Mouse (Mus musculus): ENCODE results near the gene Vps26b. TPM values are rescaled to one million over a fixed set of nuclear protein-coding genes. Genes with fewer than 3 reads are reported as not detected.

Vps26b gene
- total and polyA plus RNA-seq, 3 experiments, result 16.9 to 27.3 (median 26.7) TPM

DNA sequence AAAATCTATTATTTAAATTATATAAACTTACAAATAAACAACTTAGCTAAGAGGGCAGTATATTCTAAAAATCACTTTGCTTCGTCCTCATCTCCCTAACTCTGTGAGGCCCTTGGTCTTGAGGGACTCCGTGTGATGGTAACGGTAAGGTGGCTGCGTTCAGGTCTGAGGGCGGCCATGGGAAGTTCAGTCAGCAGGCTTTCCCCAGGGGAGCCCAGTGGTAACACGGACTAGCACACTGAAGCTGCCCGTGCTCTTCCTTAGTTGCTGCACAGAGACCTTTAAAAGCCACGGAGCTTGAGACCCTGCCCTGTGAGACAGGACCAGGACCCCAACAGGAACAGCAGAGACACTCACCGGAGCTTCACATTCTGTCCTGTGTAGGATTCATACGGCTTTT lies 10.9 kb downstream of the Vps26b start:
- intact Hi-C loops (cut with DNase I), result no loop called here
- WGBS, result 91% methylated on average over 10 of the region's 10 CpGs

DNA sequence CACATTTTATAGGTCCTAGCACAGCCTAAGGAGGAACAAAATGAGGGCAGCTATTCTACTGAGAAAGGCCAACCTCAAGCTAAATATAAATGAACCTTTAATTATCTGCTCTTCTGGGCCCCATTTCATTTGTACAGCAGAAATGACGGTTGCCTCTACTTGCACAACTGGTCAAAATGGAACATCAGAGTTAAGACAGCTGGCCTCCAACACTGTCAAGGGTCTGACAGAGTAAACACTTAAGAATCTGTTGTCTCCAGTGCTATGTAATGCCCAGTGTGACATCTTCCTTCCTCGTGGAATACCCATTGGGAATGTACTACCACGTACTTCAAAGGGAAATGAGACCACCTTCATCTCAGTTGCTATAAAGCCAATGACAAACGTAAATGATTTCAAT lies 18.3 kb downstream of the Vps26b start:
- Histone ChIP-seq H3K9ac (ENCODE audit: low read depth, low read length) (no peak overlapping the region), H3K4me3 (no peak overlapping the region), H3K79me2 (replicated peaks; ENCODE audit: control insufficient read depth, insufficient read depth, low read length) (no peaks in the 10 kb centered on the region; the same call in 1 of the 2 replicates), H3K36me3 (ENCODE audit: control insufficient read depth, insufficient read depth, low read length) (peaks cover 17% of the 10 kb centered on the region), H3K4me1 (ENCODE audit: control insufficient read depth, insufficient read depth, low read length) (peaks cover 6% of the 10 kb centered on the region), H3K27me3 (ENCODE audit: control insufficient read depth, insufficient read depth, low read length) (no peaks in the 10 kb centered on the region), H3K27ac (no peak overlapping the region)
- no peak for TF ChIP-seq POLR2A (IDR thresholded peaks at IDR 0.05; ENCODE audit: insufficient read depth, low read depth, low read length)
- TF ChIP-seq CTCF (IDR thresholded peaks at IDR 0.05), result no peak
- no peak for TF ChIP-seq EP300 (IDR thresholded peaks at IDR 0.05; ENCODE audit: insufficient read depth, low read depth, low read length)
- no peak for DNase-seq
- WGBS, result 80% methylated on average over 4 of the region's 4 CpGs
- intact Hi-C loops (cut with DNase I), result no loop called here

More for the DNA sequence above, 10.9 kb downstream of the Vps26b start:
- Histone ChIP-seq H3K27me3 (ENCODE audit: control insufficient read depth, insufficient read depth, low read length) (no peaks in the 10 kb centered on the region), H3K27ac (no peak overlapping the region), H3K9ac (ENCODE audit: low read depth, low read length) (no peak overlapping the region), H3K79me2 (replicated peaks; ENCODE audit: control insufficient read depth, insufficient read depth, low read length) (peaks cover 9% of the 10 kb centered on the region), H3K4me1 (ENCODE audit: control insufficient read depth, insufficient read depth, low read length) (peaks cover 9% of the 10 kb centered on the region), H3K4me3 (no peak overlapping the region), H3K36me3 (ENCODE audit: control insufficient read depth, insufficient read depth, low read length) (peaks cover 28% of the 10 kb centered on the region)
- DNase-seq, result no peak
- TF ChIP-seq CTCF (IDR thresholded peaks at IDR 0.05), result no peak
- no peak for TF ChIP-seq POLR2A (IDR thresholded peaks at IDR 0.05; ENCODE audit: insufficient read depth, low read depth, low read length)
- TF ChIP-seq EP300 (IDR thresholded peaks at IDR 0.05; ENCODE audit: insufficient read depth, low read depth, low read length), result no peak

DNA sequence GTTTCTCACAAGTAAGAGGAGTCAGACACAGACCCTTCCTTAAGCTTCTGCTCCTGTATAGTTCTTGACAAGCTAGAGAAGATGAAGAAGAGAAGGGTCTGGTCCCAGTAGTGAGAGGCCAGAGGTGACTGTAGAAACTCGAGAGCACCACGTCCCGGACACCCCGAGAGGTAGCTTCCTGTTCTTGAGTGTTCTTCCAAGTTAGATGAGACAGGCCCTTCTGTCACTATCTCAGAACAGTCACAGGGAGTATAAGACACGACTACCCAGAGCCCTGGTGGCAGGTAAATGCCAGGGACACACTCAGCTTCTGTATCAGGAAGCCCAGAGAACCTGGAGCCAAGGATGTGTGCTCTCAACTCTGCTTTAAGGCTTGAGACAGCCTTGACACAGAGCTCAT lies 20.6 kb downstream of the Vps26b start:
- Histone ChIP-seq H3K27me3 (ENCODE audit: control insufficient read depth, insufficient read depth, low read length) (no peaks in the 10 kb centered on the region), H3K79me2 (replicated peaks; ENCODE audit: control insufficient read depth, insufficient read depth, low read length) (no peaks in the 10 kb centered on the region), H3K27ac (no peak overlapping the region), H3K9ac (ENCODE audit: low read depth, low read length) (no peak overlapping the region), H3K36me3 (ENCODE audit: control insufficient read depth, insufficient read depth, low read length) (peaks cover 3% of the 10 kb centered on the region; the same call in 1 of the 2 replicates), H3K4me3 (no peak overlapping the region), H3K4me1 (ENCODE audit: control insufficient read depth, insufficient read depth, low read length) (peaks cover 2% of the 10 kb centered on the region)
- no peak for TF ChIP-seq CTCF (IDR thresholded peaks at IDR 0.05)
- TF ChIP-seq POLR2A (IDR thresholded peaks at IDR 0.05; ENCODE audit: insufficient read depth, low read depth, low read length), result no peak
- no peak for TF ChIP-seq EP300 (IDR thresholded peaks at IDR 0.05; ENCODE audit: insufficient read depth, low read depth, low read length)
- DNase-seq, result no peak
- WGBS, result 75% methylated on average over 5 of the region's 5 CpGs
- intact Hi-C loops (cut with DNase I), result no loop called here

DNA sequence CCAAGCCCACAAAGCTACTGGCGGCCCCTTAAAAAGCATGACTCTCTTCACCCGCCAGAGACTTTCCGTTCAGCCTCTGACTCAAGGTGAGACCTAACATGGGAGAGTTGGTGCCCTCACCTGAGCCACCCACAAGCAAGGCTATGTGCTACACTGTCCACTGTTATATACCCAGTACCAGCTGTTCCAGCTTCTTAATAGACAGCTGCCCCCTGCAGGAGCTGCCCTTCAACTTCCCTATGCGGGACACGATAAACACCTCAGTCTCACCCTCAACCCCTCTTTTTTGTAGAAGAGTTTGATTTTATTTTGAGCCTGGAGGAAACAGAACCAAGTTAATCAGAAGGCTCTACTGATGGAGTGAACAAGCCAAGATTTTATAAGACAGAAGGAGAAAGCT lies 23.0 kb downstream of the Vps26b start:
- DNase-seq, result no peak
- Histone ChIP-seq H3K4me1 (ENCODE audit: control insufficient read depth, insufficient read depth, low read length) (no peaks in the 10 kb centered on the region), H3K4me3 (no peak overlapping the region), H3K27ac (no peak overlapping the region), H3K36me3 (ENCODE audit: control insufficient read depth, insufficient read depth, low read length) (no peaks in the 10 kb centered on the region), H3K79me2 (replicated peaks; ENCODE audit: control insufficient read depth, insufficient read depth, low read length) (no peaks in the 10 kb centered on the region), H3K9ac (ENCODE audit: low read depth, low read length) (no peak overlapping the region), H3K27me3 (ENCODE audit: control insufficient read depth, insufficient read depth, low read length) (no peaks in the 10 kb centered on the region)
- intact Hi-C loops (cut with DNase I), result no loop called here
- 92% methylated on average over 5 of the region's 5 CpGs for WGBS
- TF ChIP-seq EP300 (IDR thresholded peaks at IDR 0.05; ENCODE audit: insufficient read depth, low read depth, low read length) (no peak), CTCF (IDR thresholded peaks at IDR 0.05) (0 out of 2 replicates have a peak, but pooled peaks have one; percentile 13)

DNA sequence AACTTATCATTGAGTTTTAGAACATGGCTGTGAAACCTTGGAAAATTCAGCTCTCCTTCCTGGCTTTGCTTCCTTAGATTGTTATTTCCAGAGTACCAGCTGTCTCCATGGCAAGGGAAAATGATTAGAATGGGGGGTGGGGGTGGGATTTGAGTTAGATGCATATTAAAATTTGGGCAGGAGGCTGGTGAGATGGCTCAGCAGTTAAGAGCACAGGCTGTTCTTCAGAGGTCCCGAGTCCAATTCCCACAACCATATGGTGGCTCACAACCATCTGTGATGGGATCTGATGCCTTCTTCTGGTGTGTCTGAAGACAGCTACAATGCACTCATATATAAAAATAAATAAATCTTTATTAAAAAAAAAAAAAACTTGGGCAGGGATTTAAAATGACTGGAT lies 23.9 kb downstream of the Vps26b start:
- no peaks in the 10 kb centered on the region for H3K4me1 ChIP-seq (ENCODE audit: control insufficient read depth, insufficient read depth, low read length)
- WGBS, result 100% methylated on average over 1 of the region's 1 CpGs
- no peak overlapping the region for H3K9ac ChIP-seq (ENCODE audit: low read depth, low read length)
- no peak for TF ChIP-seq CTCF (IDR thresholded peaks at IDR 0.05)
- no peak for TF ChIP-seq POLR2A (IDR thresholded peaks at IDR 0.05; ENCODE audit: insufficient read depth, low read depth, low read length)
- no peak for TF ChIP-seq EP300 (IDR thresholded peaks at IDR 0.05; ENCODE audit: insufficient read depth, low read depth, low read length)
- no peak overlapping the region for H3K27ac ChIP-seq
- DNase-seq, result no peak
- H3K27me3 ChIP-seq (ENCODE audit: control insufficient read depth, insufficient read depth, low read length), result no peaks in the 10 kb centered on the region
- no peak overlapping the region for H3K4me3 ChIP-seq
- no peaks in the 10 kb centered on the region for H3K36me3 ChIP-seq (ENCODE audit: control insufficient read depth, insufficient read depth, low read length)
- intact Hi-C loops (cut with DNase I), result no loop called here
- H3K79me2 ChIP-seq (replicated peaks; ENCODE audit: control insufficient read depth, insufficient read depth, low read length), result no peaks in the 10 kb centered on the region

DNA sequence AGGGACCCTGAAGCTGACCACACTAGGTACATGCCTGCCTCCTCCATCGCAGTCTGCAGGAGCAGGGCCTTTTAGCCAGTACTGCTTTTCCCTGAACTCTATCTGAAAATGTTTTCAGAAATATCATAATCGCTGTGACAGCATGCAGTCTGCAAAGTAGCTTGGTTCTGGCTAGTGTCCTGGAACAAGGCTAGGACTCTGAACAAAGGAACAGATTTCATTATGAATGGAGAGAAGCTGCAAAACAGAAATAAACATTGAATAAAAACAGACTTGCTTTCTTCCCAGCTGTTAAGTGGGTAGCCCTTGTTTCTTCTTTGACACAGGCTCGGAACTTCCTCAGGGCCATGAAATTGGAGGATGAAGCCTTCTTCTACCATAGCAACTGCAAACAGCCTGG lies 24.6 kb downstream of the Vps26b start:
- H3K27ac ChIP-seq, result no peak overlapping the region
- intact Hi-C loops (cut with DNase I), result no loop called here
- 92% methylated on average over 3 of the region's 3 CpGs for WGBS
- H3K27me3 ChIP-seq (ENCODE audit: control insufficient read depth, insufficient read depth, low read length), result no peaks in the 10 kb centered on the region
- no peaks in the 10 kb centered on the region for H3K79me2 ChIP-seq (replicated peaks; ENCODE audit: control insufficient read depth, insufficient read depth, low read length)
- H3K9ac ChIP-seq (ENCODE audit: low read depth, low read length), result no peak overlapping the region
- no peak for DNase-seq
- TF ChIP-seq POLR2A (IDR thresholded peaks at IDR 0.05; ENCODE audit: insufficient read depth, low read depth, low read length) (no peak), CTCF (IDR thresholded peaks at IDR 0.05) (no peak), EP300 (IDR thresholded peaks at IDR 0.05; ENCODE audit: insufficient read depth, low read depth, low read length) (no peak)
- no peaks in the 10 kb centered on the region for H3K36me3 ChIP-seq (ENCODE audit: control insufficient read depth, insufficient read depth, low read length)
- H3K4me1 ChIP-seq (ENCODE audit: control insufficient read depth, insufficient read depth, low read length), result no peaks in the 10 kb centered on the region
- H3K4me3 ChIP-seq, result no peak overlapping the region

Data from heart, adult 2 months (tissue).